Mouse (Mus musculus): ENCODE data around the gene Copg1. TPM values are rescaled to one million over a fixed set of nuclear protein-coding genes. Genes with fewer than 3 reads are reported as not detected.

The Copg1 gene
- 162 TPM for total RNA-seq (2023)

DNA sequence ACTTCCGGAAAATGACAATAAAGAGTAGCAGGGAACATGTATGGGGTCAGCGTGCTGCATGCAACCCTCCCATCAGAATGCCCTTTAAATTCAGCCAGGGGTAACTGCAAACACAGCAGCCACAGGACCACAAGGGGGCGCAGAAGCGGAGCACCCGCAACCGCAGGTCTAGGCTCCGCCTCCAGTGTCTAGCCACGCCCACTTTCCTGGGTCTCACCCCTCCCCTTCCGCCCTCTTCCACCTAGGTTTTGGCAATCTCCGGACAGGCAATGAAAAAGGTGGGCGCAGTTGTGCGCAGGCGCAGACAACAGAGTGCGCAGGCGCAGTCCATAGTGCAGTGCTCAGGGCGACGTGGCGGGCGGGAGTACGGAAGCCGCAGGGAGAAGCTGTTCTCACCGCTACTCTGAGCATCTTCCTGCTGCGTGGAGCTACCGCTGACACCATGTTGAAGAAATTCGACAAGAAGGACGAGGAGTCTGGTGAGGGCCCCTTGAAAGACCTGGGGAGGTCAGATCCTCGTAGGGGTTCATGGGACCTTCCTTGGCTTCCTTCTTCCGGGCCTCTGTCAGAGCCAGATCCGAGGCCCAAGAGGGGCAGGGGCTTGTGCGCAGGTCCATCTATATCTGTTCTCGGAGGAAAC lies at the start of gene Copg1:
Copg1 (plus strand) TSS at position 221 of the 640 bp plus-strand sequence.

DNA sequence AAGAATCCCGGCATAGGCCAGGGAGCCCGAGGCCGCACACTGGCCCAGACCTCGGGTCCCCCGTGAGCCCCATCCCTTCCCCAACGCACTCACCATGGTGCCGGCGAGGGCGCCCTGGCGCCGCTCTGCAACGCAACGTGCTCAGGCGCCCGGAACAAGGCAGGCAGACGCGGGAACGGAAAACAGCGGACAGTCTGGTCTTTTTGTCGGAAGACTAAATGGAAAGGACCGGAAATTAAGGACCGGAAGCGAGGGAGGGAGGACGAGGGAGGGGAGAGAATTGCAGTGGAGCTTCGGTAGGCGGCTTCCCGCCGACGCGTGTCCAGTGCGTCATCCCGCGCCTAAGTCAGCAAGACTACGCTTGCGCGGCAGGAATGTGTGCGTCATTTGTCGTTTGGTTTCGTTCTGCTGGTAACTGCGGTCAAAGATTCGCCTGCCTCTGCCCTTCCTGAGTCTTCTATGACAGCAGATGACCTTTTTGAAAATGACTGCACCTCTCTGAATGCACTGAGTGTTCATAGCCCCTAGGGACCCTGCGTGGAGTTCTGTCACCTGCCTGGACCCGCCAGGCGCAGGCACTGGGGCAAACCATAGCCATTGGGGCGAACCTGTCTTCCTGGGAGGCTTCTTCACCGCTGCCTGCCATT lies 48.9 kb upstream of the Copg1 start, which contains the start of gene Isy1:
Isy1 (minus strand) TSS at position 248 of the 647 bp plus-strand sequence.

DNA sequence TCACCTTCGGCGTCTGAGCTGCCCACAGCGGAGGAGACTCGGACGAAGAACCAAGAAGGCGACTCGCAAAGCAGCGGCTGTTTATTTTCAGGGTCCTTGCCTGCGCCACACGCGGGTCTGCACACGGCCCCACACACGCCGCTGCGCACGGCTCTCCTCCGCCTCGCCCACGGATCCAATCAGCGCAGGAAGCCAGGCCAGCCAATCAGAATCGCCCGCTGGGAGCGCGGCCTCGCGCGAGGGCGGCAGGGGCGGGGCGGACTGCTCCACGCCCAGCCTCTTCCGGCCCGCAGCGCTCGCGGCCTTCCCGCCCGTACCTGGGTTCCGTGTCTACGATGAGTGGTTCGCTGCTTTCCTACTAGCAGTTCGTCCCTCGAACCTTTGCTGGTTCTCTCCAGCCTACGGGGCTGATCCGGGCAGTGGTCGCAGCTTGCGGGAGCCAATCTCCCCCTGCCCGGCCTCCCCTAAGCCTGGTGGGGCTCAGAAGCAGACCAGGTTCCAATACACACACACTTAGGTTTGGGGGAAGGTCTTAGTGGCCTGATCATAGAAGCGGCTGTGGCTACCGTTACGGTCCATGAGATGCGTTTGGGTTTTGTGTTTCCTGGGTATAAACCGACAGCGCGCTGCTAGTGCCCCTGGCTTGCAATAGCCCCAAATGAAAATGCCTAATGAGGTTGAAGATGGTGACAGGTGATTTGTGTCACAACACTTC lies 36.6 kb upstream of the Copg1 start, which contains the start of gene Cnbp:
Cnbp (minus strand) TSS at position 207 of the 715 bp plus-strand sequence.

DNA sequence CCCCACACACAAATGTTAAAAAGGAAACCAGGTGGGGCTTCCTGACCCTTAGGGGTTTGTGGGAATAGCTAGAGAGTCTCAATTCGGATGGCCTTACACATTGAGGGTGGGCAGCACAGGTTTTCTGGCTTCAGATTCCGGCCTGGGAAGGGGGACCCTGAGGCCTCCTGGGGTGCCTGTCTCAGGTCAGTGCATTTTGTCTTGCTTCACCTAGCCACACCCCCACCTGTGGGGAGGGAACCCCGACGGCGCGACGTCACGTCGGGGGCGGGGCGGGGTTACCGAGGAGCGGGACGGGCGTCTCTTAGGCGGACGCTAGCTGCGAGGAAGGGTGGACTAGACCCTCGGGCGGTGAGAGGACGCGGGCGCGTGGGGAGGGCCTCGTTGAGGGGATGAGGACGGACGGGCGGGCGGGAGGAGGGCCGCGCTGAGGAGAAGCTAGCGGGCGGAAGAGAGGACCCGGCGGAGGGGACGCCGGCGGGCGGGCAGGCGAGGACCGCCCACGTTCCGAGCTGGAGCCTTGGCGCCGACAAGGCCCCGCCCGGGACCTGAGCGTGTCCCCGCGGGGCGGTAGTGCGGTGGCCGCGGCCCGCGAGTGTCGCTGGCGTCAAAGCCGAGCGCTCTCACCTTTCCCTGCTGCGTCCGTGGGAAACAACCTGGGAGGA lies 26.2 kb downstream of the Copg1 start, which contains the start of gene Hmces:
Hmces (plus strand) TSS at position 275 of the 665 bp plus-strand sequence.

Other genes starting within 250 kb of the Copg1 start
- gene Aplf, start 215.6 kb upstream of the Copg1 start, total RNA-seq (2023): 3.7 TPM
- gene Efcc1, start 156.9 kb upstream of the Copg1 start, total RNA-seq (2023): not detected
- gene Gp9, start 109.7 kb upstream of the Copg1 start, total RNA-seq (2023): not detected
- 24.9 TPM for gene Rab43, start 75.7 kb upstream of the Copg1 start, total RNA-seq (2023)
- 3.7 TPM for gene Gm45140, start 52.0 kb upstream of the Copg1 start, total RNA-seq (2023)
- 106 TPM for gene Isy1, start 49.0 kb upstream of the Copg1 start, total RNA-seq (2023)
- 483 TPM for gene Cnbp, start 36.7 kb upstream of the Copg1 start, total RNA-seq (2023)
- gene Hmces, start 26.1 kb downstream of the Copg1 start, total RNA-seq (2023): 34.9 TPM
- 0.70 TPM for gene H1fx, start 93.8 kb downstream of the Copg1 start, total RNA-seq (2023)
- 139 TPM for gene Rab7, start 157.5 kb downstream of the Copg1 start, total RNA-seq (2023)
- gene Rpn1, start 196.7 kb downstream of the Copg1 start, total RNA-seq (2023): 77.0 TPM